ENCODE assay signal across 10 mouse cellular contexts in the genomic region with DNA sequence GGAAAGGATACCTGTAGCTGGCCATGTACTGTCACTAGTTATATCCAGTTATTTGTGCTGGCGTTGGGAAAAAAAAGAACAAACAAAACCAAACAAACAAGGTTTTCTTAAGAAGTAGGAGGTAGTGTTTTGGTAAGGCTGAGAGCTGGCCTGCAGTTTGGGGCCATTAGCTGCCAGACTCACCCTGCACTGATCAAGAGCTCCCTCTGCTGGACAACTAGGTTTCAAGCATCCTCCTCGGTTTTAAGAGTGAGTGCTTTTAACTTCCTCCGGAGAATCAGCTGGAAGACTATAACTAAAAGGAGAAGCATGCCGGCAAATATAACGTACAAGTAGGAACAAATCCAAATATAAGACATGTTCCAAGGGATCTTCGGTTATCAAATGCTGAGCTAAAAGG. TPM values are rescaled to one million over a fixed set of nuclear protein-coding genes. Genes with fewer than 3 reads are reported as not detected.
A peak's percentile ranks its signal among the peaks of the same experiment; 100 is the strongest.
DNase-seq lines count a peak whose midpoint lies in the region; ATAC-seq and TF ChIP-seq lines count a peak whose summit lies in the region.
"Had no signal": no experiment of that assay in that cellular context is flagged by ENCODE, and none has a peak within 500 bp of the region (broad histone marks: within the 10 kb centered on the region; RNA-seq: fewer than 3 reads in every experiment).

No protein-coding gene starts in this region.

- peak; percentile 81 for TF ChIP-seq CTCF in lung, postnatal 0 days (IDR thresholded peaks at IDR 0.05)
- peak; percentile 66; the same call in 1 of the 2 replicates for TF ChIP-seq CTCF in small intestine, adult 2 months (IDR thresholded peaks at IDR 0.05; ENCODE audit: extremely low read depth, insufficient read length, insufficient replicate concordance, low read depth, low read length)

- no peak overlapping the region for H3K9ac ChIP-seq in hindbrain, embryonic 11.5 days (ENCODE audit: low read depth, low read length)
- H3K9ac ChIP-seq in hindbrain, embryonic 16.5 days (ENCODE audit: low read depth, low read length), result no peak overlapping the region
- H3K9ac ChIP-seq in forebrain, embryonic 15.5 days (replicated peaks), result no peak overlapping the region
- no peak overlapping the region for H3K9ac ChIP-seq in lung, postnatal 0 days (replicated peaks; ENCODE audit: low read depth)
- H3K9ac ChIP-seq: embryonic facial prominence, embryonic 12.5 days; lung, embryonic 15.5 days had no signal

- TF ChIP-seq EP300 in lung, postnatal 0 days (IDR thresholded peaks at IDR 0.05), result no peak

- WGBS in hindbrain, embryonic 11.5 days, result 16% methylated on average over 6 of the region's 6 CpGs
- WGBS in hindbrain, embryonic 16.5 days, result 17% methylated on average over 6 of the region's 6 CpGs
- WGBS in forebrain, embryonic 15.5 days, result 25% methylated on average over 6 of the region's 6 CpGs
- WGBS in lung, postnatal 0 days, result 17% methylated on average over 6 of the region's 6 CpGs
- 9% methylated on average over 6 of the region's 6 CpGs for WGBS in small intestine, adult 2 months

- H3K4me1 ChIP-seq in hindbrain, embryonic 11.5 days (replicated peaks; ENCODE audit: control insufficient read depth, insufficient read depth, low read length), result no peaks in the 10 kb centered on the region
- no peaks in the 10 kb centered on the region for H3K4me1 ChIP-seq in hindbrain, embryonic 16.5 days (ENCODE audit: control insufficient read depth, insufficient read depth, low read depth, low read length)
- H3K4me1 ChIP-seq in forebrain, embryonic 15.5 days, result no peaks in the 10 kb centered on the region
- H3K4me1 ChIP-seq in lung, postnatal 0 days (ENCODE audit: insufficient read depth, low read depth, low read length), result no peaks in the 10 kb centered on the region
- no peaks in the 10 kb centered on the region for H3K4me1 ChIP-seq in small intestine, adult 2 months (ENCODE audit: control insufficient read depth, insufficient read depth, insufficient read length, low read length)
- H3K4me1 ChIP-seq: embryonic facial prominence, embryonic 12.5 days; lung, embryonic 15.5 days had no signal

- no peaks in the 10 kb centered on the region for H3K27me3 ChIP-seq in hindbrain, embryonic 11.5 days (ENCODE audit: control insufficient read depth, insufficient read depth, low read length)
- no peaks in the 10 kb centered on the region for H3K27me3 ChIP-seq in hindbrain, embryonic 16.5 days (replicated peaks; ENCODE audit: control insufficient read depth, insufficient read depth, low read length)
- H3K27me3 ChIP-seq in forebrain, embryonic 15.5 days, result no peaks in the 10 kb centered on the region
- no peaks in the 10 kb centered on the region for H3K27me3 ChIP-seq in lung, postnatal 0 days (replicated peaks; ENCODE audit: insufficient read depth, low read length)
- H3K27me3 ChIP-seq in small intestine, adult 2 months (ENCODE audit: control insufficient read depth, insufficient read depth, low read length), result no peaks in the 10 kb centered on the region
- H3K27me3 ChIP-seq: embryonic facial prominence, embryonic 12.5 days; lung, embryonic 15.5 days had no signal

- no peak overlapping the region for H3K27ac ChIP-seq in hindbrain, embryonic 11.5 days (ENCODE audit: low read depth, low read length)
- no peak overlapping the region for H3K27ac ChIP-seq in hindbrain, embryonic 16.5 days (ENCODE audit: low read depth, low read length)
- H3K27ac ChIP-seq in forebrain, embryonic 15.5 days (replicated peaks), result no peak overlapping the region
- no peak overlapping the region for H3K27ac ChIP-seq in lung, postnatal 0 days (ENCODE audit: low read length)
- H3K27ac ChIP-seq in small intestine, adult 2 months (ENCODE audit: insufficient read depth, low read depth, low read length), result no peak overlapping the region
- H3K27ac ChIP-seq: embryonic facial prominence, embryonic 12.5 days; lung, embryonic 15.5 days had no signal

- H3K4me2 ChIP-seq in hindbrain, embryonic 11.5 days (replicated peaks; ENCODE audit: low read depth, low read length), result no peak overlapping the region
- H3K4me2 ChIP-seq in hindbrain, embryonic 16.5 days (ENCODE audit: low read length), result no peak overlapping the region
- no peak overlapping the region for H3K4me2 ChIP-seq in forebrain, embryonic 15.5 days (replicated peaks)
- H3K4me2 ChIP-seq in lung, postnatal 0 days (replicated peaks; ENCODE audit: low read depth, low read length), result no peak overlapping the region
- H3K4me2 ChIP-seq: embryonic facial prominence, embryonic 12.5 days; lung, embryonic 15.5 days had no signal

- TF ChIP-seq POLR2A in small intestine, adult 2 months (IDR thresholded peaks at IDR 0.05; ENCODE audit: low read depth, low read length), result no peak

- H3K36me3 ChIP-seq in hindbrain, embryonic 11.5 days (ENCODE audit: control insufficient read depth, insufficient read depth, low read length), result no peaks in the 10 kb centered on the region
- H3K36me3 ChIP-seq in hindbrain, embryonic 16.5 days (ENCODE audit: control insufficient read depth, insufficient read depth, low read length), result no peaks in the 10 kb centered on the region
- no peaks in the 10 kb centered on the region for H3K36me3 ChIP-seq in forebrain, embryonic 15.5 days
- H3K36me3 ChIP-seq in lung, postnatal 0 days (ENCODE audit: insufficient read depth, low read length), result no peaks in the 10 kb centered on the region
- H3K36me3 ChIP-seq in small intestine, adult 2 months (ENCODE audit: control insufficient read depth, insufficient read depth, low read length), result no peaks in the 10 kb centered on the region
- H3K36me3 ChIP-seq: embryonic facial prominence, embryonic 12.5 days; lung, embryonic 15.5 days had no signal

- no peak overlapping the region for H3K4me3 ChIP-seq in hindbrain, embryonic 11.5 days (ENCODE audit: low read depth, low read length)
- no peak overlapping the region for H3K4me3 ChIP-seq in hindbrain, embryonic 16.5 days (ENCODE audit: low read length)
- H3K4me3 ChIP-seq in forebrain, embryonic 15.5 days, result no peak overlapping the region
- H3K4me3 ChIP-seq in lung, postnatal 0 days (ENCODE audit: low read depth, low read length), result no peak overlapping the region
- H3K4me3 ChIP-seq in small intestine, adult 2 months (ENCODE audit: low read depth, low read length), result no peak overlapping the region
- H3K4me3 ChIP-seq: embryonic facial prominence, embryonic 12.5 days; lung, embryonic 15.5 days had no signal

- DNase-seq in hindbrain, embryonic 11.5 days (ENCODE audit: low spot score), result peak; percentile 73
- DNase-seq in ES-CJ7 (ENCODE audit: low read depth, low spot score), result peak; percentile 71
- peak; percentile 37 to 65 for DNase-seq in kidney, postnatal 36 days
- peak; percentile 71 for DNase-seq in lung, postnatal 0 days (ENCODE audit: low spot score)

- ATAC-seq in hindbrain, embryonic 11.5 days (ENCODE audit: low FRiP score), result no peak
- ATAC-seq in hindbrain, embryonic 16.5 days, result no peak
- ATAC-seq in cerebellum, adult (ENCODE audit: insufficient number of reproducible peaks, low FRiP score, low TSS enrichment), result peak; percentile 75
- 0 out of 2 replicates have a peak, but pooled peaks have one; percentile 64 for ATAC-seq in forebrain, embryonic 15.5 days (replicated peaks)
- no peak for ATAC-seq in lung, postnatal 0 days

- H3K9me3 ChIP-seq in hindbrain, embryonic 11.5 days (ENCODE audit: control insufficient read depth, low read length), result no peaks in the 10 kb centered on the region
- no peaks in the 10 kb centered on the region for H3K9me3 ChIP-seq in hindbrain, embryonic 16.5 days (ENCODE audit: control insufficient read depth, low read length)
- no peaks in the 10 kb centered on the region for H3K9me3 ChIP-seq in forebrain, embryonic 15.5 days
- H3K9me3 ChIP-seq in lung, postnatal 0 days (ENCODE audit: low read length), result no peaks in the 10 kb centered on the region
- H3K9me3 ChIP-seq: embryonic facial prominence, embryonic 12.5 days; lung, embryonic 15.5 days had no signal

RNA-seq across cellular contexts. Expression of gene Esx1, which starts 19.8 kb away (rescaled TPM):
- polyA plus RNA-seq in hindbrain, embryonic 11.5 days (2014; fragmentation: Nextera tagmentation; extraction: Ambion mirVana), result not detected in 2 replicates
- not detected in 2 replicates for polyA plus RNA-seq in hindbrain, embryonic 16.5 days (2015; fragmentation: Nextera tagmentation; extraction: Ambion mirVana)
- polyA plus RNA-seq in forebrain, embryonic 15.5 days (2015; fragmentation: Nextera tagmentation; extraction: Ambion mirVana), result not detected in 2 replicates
- not detected in 2 replicates for polyA plus RNA-seq in lung, postnatal 0 days (2015; fragmentation: Nextera tagmentation; extraction: Ambion mirVana)
- polyA plus RNA-seq in small intestine, adult 2 months (2012; rRNA removed), result not detected in 2 replicates
- polyA plus RNA-seq: embryonic facial prominence, embryonic 12.5 days; lung, embryonic 15.5 days had no signal

Comparison
In these comparisons a context has a peak if more than half of its experiments do, and no peak if none do; other contexts are left out.
1. ATAC-seq: peak in cerebellum, adult (single experiment) and forebrain, embryonic 15.5 days (single experiment); none in hindbrain, embryonic 11.5 days (single experiment), hindbrain, embryonic 16.5 days (single experiment) and lung, postnatal 0 days (single experiment).
2. Peak in every context shown above with its lines, with median percentiles within 50 percentile points of each other: DNase-seq.